Mouse (Mus musculus) G1E (cell line): Measurements from ENCODE around the gene Heatr4.
A peak's percentile ranks its signal among the peaks of the same experiment; 100 is the strongest.

Source experiments
- CTCF ChIP-seq: IDR thresholded peaks from 2 replicates; pipeline ENCODE4 v1.5.1; 2012; ENCODE audit warnings: low read depth, low read length, inconsistent platforms, mixed read lengths
- GATA1 ChIP-seq: IDR thresholded peaks from 2 replicates; pipeline ENCODE4 v1.6.1; 2012; ENCODE audit warnings: borderline replicate concordance, low read length, inconsistent platforms, mixed read lengths
- TAL1 ChIP-seq: conservative IDR thresholded peaks from 2 replicates; pipeline ENCODE4 v1.6.1; 2012; ENCODE audit warnings: low read depth, low read length, inconsistent platforms, mixed read lengths

GRCm38 (mm10) chr12:84013130-84013529 is 28.5 kb upstream of the Heatr4 start:
- TF ChIP-seq TAL1 (no peak), CTCF (0 out of 2 replicates have a peak, but pooled peaks have one; percentile 6), GATA1 (no peak)
